Mouse (Mus musculus) gastrocnemius, adult 8-10 months (tissue): ENCODE measurements at regions not wholly inside any gene's neighbourhood (a gene's known extent, or its start where the extent isn't known, plus 50 kb on each side); places are given as distances from the start of the nearest gene placed in this dataset.

ENCODE experiments used
- DNase-seq, 2 experiments: peaks; one replicate each; pipeline ENCODE4 v3.0.0; 2022; ENCODE audit warnings: low spot score in 2 of 2

- DNase-seq, result no peak
These were observed 144.1 kb upstream of the Nrp1 start for GRCm38 (mm10) chr8:128214256-128214655.

- DNase-seq, result no peak
These were observed 139.5 kb upstream of the Nrp1 start for GRCm38 (mm10) chr8:128218886-128219285.

- DNase-seq, result peak; percentile 61 to 66
These were observed 138.9 kb upstream of the Nrp1 start for GRCm38 (mm10) chr8:128219539-128219938.

GRCm38 (mm10) chr8:128223092-128223491, 135.3 kb upstream of the Nrp1 start:
- DNase-seq, result no peak

GRCm38 (mm10) chr8:128223522-128223921, 134.9 kb upstream of the Nrp1 start:
- DNase-seq, result no peak

- no peak for DNase-seq
These were observed 133.3 kb upstream of the Nrp1 start for GRCm38 (mm10) chr8:128225123-128225522.

GRCm38 (mm10) chr8:128235071-128235470, 123.3 kb upstream of the Nrp1 start:
- no peak for DNase-seq

- DNase-seq, result no peak
These were observed 122.9 kb upstream of the Nrp1 start for GRCm38 (mm10) chr8:128235527-128235926.

GRCm38 (mm10) chr8:128236097-128236496, 122.3 kb upstream of the Nrp1 start:
- no peak for DNase-seq

- DNase-seq, result no peak
These were observed 119.5 kb upstream of the Nrp1 start for GRCm38 (mm10) chr8:128238948-128239347.

- no peak for DNase-seq
These were observed 118.6 kb upstream of the Nrp1 start for GRCm38 (mm10) chr8:128239783-128240182.

- DNase-seq, result no peak
These were observed 117.2 kb upstream of the Nrp1 start for GRCm38 (mm10) chr8:128241200-128241599.

- DNase-seq, result no peak
These were observed 115.7 kb upstream of the Nrp1 start for GRCm38 (mm10) chr8:128242465-128243251.

- DNase-seq, result no peak
These were observed 106.7 kb upstream of the Nrp1 start for GRCm38 (mm10) chr8:128251723-128252122.

GRCm38 (mm10) chr8:128260836-128261235, 97.6 kb upstream of the Nrp1 start:
- DNase-seq, result no peak

- DNase-seq, result no peak
These were observed 97.0 kb upstream of the Nrp1 start for GRCm38 (mm10) chr8:128261367-128261766.

GRCm38 (mm10) chr8:128263251-128263947, 95.0 kb upstream of the Nrp1 start:
- DNase-seq, result no peak

- DNase-seq, result no peak
These were observed 91.1 kb upstream of the Nrp1 start for GRCm38 (mm10) chr8:128267261-128267660.

GRCm38 (mm10) chr8:128268010-128268409, 90.4 kb upstream of the Nrp1 start:
- no peak for DNase-seq

GRCm38 (mm10) chr8:128269546-128269945, 88.9 kb upstream of the Nrp1 start:
- no peak for DNase-seq

- peak; percentile 4 to 23 for DNase-seq
These were observed 85.5 kb upstream of the Nrp1 start for GRCm38 (mm10) chr8:128272866-128273344.

GRCm38 (mm10) chr8:128276475-128276874, 81.9 kb upstream of the Nrp1 start:
- DNase-seq, result no peak

GRCm38 (mm10) chr8:128282802-128283201, 75.6 kb upstream of the Nrp1 start:
- no peak for DNase-seq
